In the genomic region with DNA sequence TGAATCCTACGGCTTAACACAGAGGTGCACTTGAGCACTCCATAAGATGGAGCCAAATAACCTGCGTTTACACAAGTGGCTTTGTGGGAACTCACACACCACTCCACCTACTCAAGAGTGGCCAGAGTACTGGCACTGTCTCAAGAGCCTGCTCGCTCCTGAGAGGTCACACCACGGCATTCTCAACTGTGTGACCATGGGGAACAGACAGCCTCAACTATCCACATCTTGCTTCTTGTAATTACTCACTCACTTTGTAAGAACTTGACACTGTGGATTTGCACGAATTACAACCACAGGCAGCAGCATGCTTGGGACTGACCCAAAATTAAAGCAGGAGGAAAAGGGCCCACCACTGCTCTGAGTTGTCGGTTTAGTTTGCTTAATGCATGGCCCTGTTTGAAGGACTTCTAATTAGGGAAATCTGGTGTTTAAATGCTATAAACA, we compare ENCODE assay signal across 8 mouse cellular contexts. TPM values are rescaled to one million over a fixed set of nuclear protein-coding genes. Genes with fewer than 3 reads are reported as not detected.
DNase-seq lines count a peak whose midpoint lies in the region; ATAC-seq and TF ChIP-seq lines count a peak whose summit lies in the region.

No protein-coding gene starts in this region.

- peak; percentile 42; the same call in 1 of the 2 replicates for ATAC-seq in forebrain, embryonic 15.5 days (replicated peaks)
- peak; percentile 22; the same call in 1 of the 2 replicates for ATAC-seq in hindbrain, embryonic 16.5 days
- ATAC-seq in liver, embryonic 16.5 days (ENCODE audit: low read depth) = peak; percentile 45
- peak; percentile 42 for ATAC-seq in neural tube, embryonic 12.5 days (ENCODE audit: low FRiP score, low read depth)

- H3K36me3 ChIP-seq in forebrain, embryonic 15.5 days = no peaks in the 10 kb centered on the region
- no peaks in the 10 kb centered on the region for H3K36me3 ChIP-seq in hindbrain, embryonic 16.5 days (ENCODE audit: control insufficient read depth, insufficient read depth, low read length)
- peaks cover 3% of the 10 kb centered on the region for H3K36me3 ChIP-seq in liver, embryonic 16.5 days (ENCODE audit: control insufficient read depth, insufficient read depth)
- H3K36me3 ChIP-seq in neural tube, embryonic 12.5 days = no peaks in the 10 kb centered on the region

- H3K4me1 ChIP-seq in bone marrow macrophage, adult 2 months (ENCODE audit: control insufficient read depth, insufficient read depth, low read length) = peaks cover 18% of the 10 kb centered on the region
- H3K4me1 ChIP-seq in forebrain, embryonic 15.5 days = peaks cover 20% of the 10 kb centered on the region
- peaks cover 12% of the 10 kb centered on the region for H3K4me1 ChIP-seq in hindbrain, embryonic 16.5 days (ENCODE audit: control insufficient read depth, insufficient read depth, low read depth, low read length)
- peaks cover 17% of the 10 kb centered on the region for H3K4me1 ChIP-seq in liver, embryonic 16.5 days (ENCODE audit: control insufficient read depth, low read depth, low read length)
- peaks cover 8% of the 10 kb centered on the region; the same call in 1 of the 2 replicates for H3K4me1 ChIP-seq in neural tube, embryonic 12.5 days

- H3K4me3 ChIP-seq in bone marrow macrophage, adult 2 months (ENCODE audit: insufficient read depth, low read length) = peak overlapping the region; percentile 61
- peak overlapping the region; percentile 37 for H3K4me3 ChIP-seq in forebrain, embryonic 15.5 days
- H3K4me3 ChIP-seq in hindbrain, embryonic 16.5 days (ENCODE audit: low read length) = peak overlapping the region; percentile 42
- H3K4me3 ChIP-seq in liver, embryonic 16.5 days (ENCODE audit: low read depth, low read length) = peak overlapping the region; percentile 73
- peak overlapping the region; percentile 24 for H3K4me3 ChIP-seq in neural tube, embryonic 12.5 days

- WGBS in forebrain, embryonic 15.5 days = 18% methylated on average over 6 of the region's 6 CpGs
- WGBS in hindbrain, embryonic 16.5 days = 29% methylated on average over 6 of the region's 6 CpGs
- WGBS in liver, embryonic 16.5 days (ENCODE audit: insufficient replicate concordance) = 7% methylated on average over 6 of the region's 6 CpGs
- 31% methylated on average over 6 of the region's 6 CpGs for WGBS in neural tube, embryonic 12.5 days

- peak overlapping the region; percentile 47 for H3K4me2 ChIP-seq in forebrain, embryonic 15.5 days (replicated peaks)
- peak overlapping the region; percentile 65 for H3K4me2 ChIP-seq in hindbrain, embryonic 16.5 days (ENCODE audit: low read length)
- H3K4me2 ChIP-seq in liver, embryonic 16.5 days (ENCODE audit: low read depth, low read length) = peak overlapping the region; percentile 54
- H3K4me2 ChIP-seq in neural tube, embryonic 12.5 days (replicated peaks) = peak overlapping the region; percentile 55

- TF ChIP-seq CTCF in bone marrow macrophage, adult 2 months (IDR thresholded peaks at IDR 0.05; ENCODE audit: low read depth, low read length) = no peak

- peak; percentile 28 to 36 for DNase-seq in cerebellum, postnatal 10 days
- no peak for DNase-seq in cerebellum, adult 11 months
- no peak for DNase-seq in natural killer cell, adult 2 months (ENCODE audit: low spot score in 2 of 2)

- H3K9ac ChIP-seq in forebrain, embryonic 15.5 days (replicated peaks) = 0 out of 2 replicates have a peak overlapping the region, but pooled peaks have one; percentile 7
- peak overlapping the region; percentile 48 for H3K9ac ChIP-seq in hindbrain, embryonic 16.5 days (ENCODE audit: low read depth, low read length)
- peak overlapping the region; percentile 74 for H3K9ac ChIP-seq in liver, embryonic 16.5 days (ENCODE audit: low read depth, low read length)
- H3K9ac ChIP-seq in neural tube, embryonic 12.5 days = no peak overlapping the region

- H3K27ac ChIP-seq in bone marrow macrophage, adult 2 months (ENCODE audit: insufficient read depth, low read depth, low read length) = peak overlapping the region; percentile 58
- peak overlapping the region; percentile 23; the same call in 1 of the 2 replicates for H3K27ac ChIP-seq in forebrain, embryonic 15.5 days (replicated peaks)
- peak overlapping the region; percentile 51 for H3K27ac ChIP-seq in hindbrain, embryonic 16.5 days (ENCODE audit: low read depth, low read length)
- H3K27ac ChIP-seq in liver, embryonic 16.5 days (ENCODE audit: low read length) = peak overlapping the region; percentile 54
- H3K27ac ChIP-seq in neural tube, embryonic 12.5 days = no peak overlapping the region

- no peak for TF ChIP-seq POLR2A in bone marrow macrophage, adult 2 months (IDR thresholded peaks at IDR 0.05; ENCODE audit: borderline replicate concordance, low read depth, low read length)

- H3K27me3 ChIP-seq in forebrain, embryonic 15.5 days = no peaks in the 10 kb centered on the region
- H3K27me3 ChIP-seq in hindbrain, embryonic 16.5 days (replicated peaks; ENCODE audit: control insufficient read depth, insufficient read depth, low read length) = no peaks in the 10 kb centered on the region
- H3K27me3 ChIP-seq in liver, embryonic 16.5 days (ENCODE audit: control insufficient read depth, insufficient read depth, low read depth, low read length) = no peaks in the 10 kb centered on the region
- no peaks in the 10 kb centered on the region for H3K27me3 ChIP-seq in neural tube, embryonic 12.5 days (replicated peaks)

- H3K9me3 ChIP-seq in forebrain, embryonic 15.5 days = no peaks in the 10 kb centered on the region
- no peaks in the 10 kb centered on the region for H3K9me3 ChIP-seq in hindbrain, embryonic 16.5 days (ENCODE audit: control insufficient read depth, low read length)
- no peaks in the 10 kb centered on the region for H3K9me3 ChIP-seq in liver, embryonic 16.5 days (replicated peaks; ENCODE audit: control insufficient read depth, low read length)
- H3K9me3 ChIP-seq in neural tube, embryonic 12.5 days = no peaks in the 10 kb centered on the region

RNA-seq across cellular contexts. Expression of gene Dnajb4, which starts 18.3 kb away (rescaled TPM):
- 20.5 and 26.0 TPM in 2 replicates for polyA plus RNA-seq in bone marrow macrophage, adult 2 months (2012; ENCODE audit: insufficient read depth, insufficient read length, missing spikeins)
- polyA plus RNA-seq in forebrain, embryonic 15.5 days (2015; fragmentation: Nextera tagmentation; extraction: Ambion mirVana) = 29.8 and 35.4 TPM in 2 replicates
- 45.7 and 49.5 TPM in 2 replicates for polyA plus RNA-seq in hindbrain, embryonic 16.5 days (2015; fragmentation: Nextera tagmentation; extraction: Ambion mirVana)
- 37.1 and 39.3 TPM in 2 replicates for polyA plus RNA-seq in liver, embryonic 16.5 days (2015; fragmentation: Nextera tagmentation; extraction: Ambion mirVana)
- polyA plus RNA-seq in neural tube, embryonic 12.5 days (2016; fragmentation: Nextera tagmentation; extraction: Ambion mirVana) = 30.3 and 31.5 TPM in 2 replicates

RNA-seq across cellular contexts. Expression of gene Fubp1, which starts 18.4 kb away (rescaled TPM):
- 49.4 and 50.8 TPM in 2 replicates for polyA plus RNA-seq in bone marrow macrophage, adult 2 months (2012; ENCODE audit: insufficient read depth, insufficient read length, missing spikeins)
- 302 and 309 TPM in 2 replicates for polyA plus RNA-seq in forebrain, embryonic 15.5 days (2015; fragmentation: Nextera tagmentation; extraction: Ambion mirVana)
- 168 and 188 TPM in 2 replicates for polyA plus RNA-seq in hindbrain, embryonic 16.5 days (2015; fragmentation: Nextera tagmentation; extraction: Ambion mirVana)
- polyA plus RNA-seq in liver, embryonic 16.5 days (2015; fragmentation: Nextera tagmentation; extraction: Ambion mirVana) = 53.0 and 58.0 TPM in 2 replicates
- 337 and 352 TPM in 2 replicates for polyA plus RNA-seq in neural tube, embryonic 12.5 days (2016; fragmentation: Nextera tagmentation; extraction: Ambion mirVana)

RNA-seq across cellular contexts. Expression of gene Gipc2, which starts 25.8 kb away (rescaled TPM):
- 1.2 TPM in 1 of 2 replicates, not detected in the other for polyA plus RNA-seq in bone marrow macrophage, adult 2 months (2012; ENCODE audit: insufficient read depth, insufficient read length, missing spikeins)
- 1.9 and 2.7 TPM in 2 replicates for polyA plus RNA-seq in forebrain, embryonic 15.5 days (2015; fragmentation: Nextera tagmentation; extraction: Ambion mirVana)
- 9.7 and 11.9 TPM in 2 replicates for polyA plus RNA-seq in hindbrain, embryonic 16.5 days (2015; fragmentation: Nextera tagmentation; extraction: Ambion mirVana)
- polyA plus RNA-seq in liver, embryonic 16.5 days (2015; fragmentation: Nextera tagmentation; extraction: Ambion mirVana) = 17.8 and 19.7 TPM in 2 replicates
- 2.3 and 2.7 TPM in 2 replicates for polyA plus RNA-seq in neural tube, embryonic 12.5 days (2016; fragmentation: Nextera tagmentation; extraction: Ambion mirVana)

Comparison
In these comparisons a context has a peak if more than half of its experiments do, and no peak if none do; other contexts are left out.
1. DNase-seq: peak in cerebellum, postnatal 10 days (2 of 2); none in cerebellum, adult 11 months (single experiment) and natural killer cell, adult 2 months (0 of 2).
2. Peak in every context shown above with its lines, with median percentiles within 50 percentile points of each other: H3K4me3 ChIP-seq, ATAC-seq and H3K4me2 ChIP-seq.